Mouse (Mus musculus): ENCODE results near the gene Inpp5b. TPM values are rescaled to one million over a fixed set of nuclear protein-coding genes. Genes with fewer than 3 reads are reported as not detected.

Gene Inpp5b
- total and polyA plus RNA-seq, 3 experiments = 48.3 to 127 (median 119) TPM

DNA sequence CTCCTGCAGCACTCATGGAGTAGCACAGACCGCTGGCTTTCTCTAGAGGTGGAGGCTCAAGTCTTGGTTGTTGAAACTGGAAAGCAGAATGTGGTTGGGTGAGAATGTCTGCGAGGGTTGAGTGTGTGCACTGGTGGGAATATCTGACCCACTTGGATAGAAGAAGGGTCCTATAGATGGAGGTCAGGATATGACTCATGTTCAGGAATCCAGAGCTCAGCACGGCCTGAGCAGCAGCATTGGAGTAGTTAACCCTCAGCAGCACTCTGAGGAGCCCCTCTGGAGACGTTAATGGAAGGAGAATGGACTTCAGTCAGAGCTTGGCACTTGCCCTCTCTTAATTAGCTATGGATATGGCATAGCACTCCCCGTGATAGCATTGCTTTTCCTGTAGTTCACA lies 88.0 kb downstream of the Inpp5b start:
- TF ChIP-seq GATA2 (IDR thresholded peaks at IDR 0.05; ENCODE audit: borderline replicate concordance, low read depth, low read length) = no peak
- no peak for TF ChIP-seq GATA1 (IDR thresholded peaks at IDR 0.05; ENCODE audit: borderline replicate concordance, low read length)
- no peak for TF ChIP-seq CTCF (IDR thresholded peaks at IDR 0.05; ENCODE audit: low read depth, low read length)
- TF ChIP-seq TAL1 (conservative IDR thresholded peaks at IDR 0.05; ENCODE audit: low read depth, low read length) = no peak
- TF ChIP-seq POLR2AphosphoS5 (IDR thresholded peaks at IDR 0.05; ENCODE audit: insufficient replicate concordance, low read depth, low read length) = no peak
- H3K36me3 ChIP-seq (replicated peaks) = peaks cover 92% of the 10 kb centered on the region
- DNase-seq (ENCODE audit: low spot score) = no peak

DNA sequence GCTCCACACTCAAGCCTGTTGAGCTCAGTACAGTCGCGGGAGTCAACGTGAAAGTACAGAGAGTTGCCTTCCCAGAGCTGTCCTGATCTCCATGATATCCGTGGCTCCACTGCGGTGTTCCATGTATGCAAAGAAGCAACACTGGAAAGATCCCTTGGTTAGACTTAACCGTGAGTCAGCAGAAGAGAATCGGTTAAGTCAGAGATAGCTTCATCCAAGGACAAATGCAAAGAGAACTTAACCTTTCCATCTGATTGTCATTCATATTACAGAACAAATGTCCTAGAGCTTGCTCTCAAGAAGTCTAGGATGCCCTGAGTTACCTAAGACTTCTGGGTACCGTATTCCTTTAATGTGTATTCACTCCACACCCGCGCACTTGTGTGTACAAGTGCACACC lies 91.1 kb downstream of the Inpp5b start:
- TF ChIP-seq GATA2 (IDR thresholded peaks at IDR 0.05; ENCODE audit: borderline replicate concordance, low read depth, low read length) (no peak), CTCF (IDR thresholded peaks at IDR 0.05; ENCODE audit: low read depth, low read length) (no peak), GATA1 (IDR thresholded peaks at IDR 0.05; ENCODE audit: borderline replicate concordance, low read length) (no peak), POLR2AphosphoS5 (IDR thresholded peaks at IDR 0.05; ENCODE audit: insufficient replicate concordance, low read depth, low read length) (no peak), TAL1 (conservative IDR thresholded peaks at IDR 0.05; ENCODE audit: low read depth, low read length) (no peak)
- Histone ChIP-seq H3K4me3 (ENCODE audit: low read depth, low read length) (no peak overlapping the region), H3K36me3 (replicated peaks) (peaks cover 93% of the 10 kb centered on the region), H3K4me1 (ENCODE audit: insufficient read depth, low read depth, low read length) (no peaks in the 10 kb centered on the region), H3K27me3 (ENCODE audit: insufficient read depth, low read length) (no peaks in the 10 kb centered on the region), H3K9me3 (replicated peaks) (no peaks in the 10 kb centered on the region)
- ATAC-seq (ENCODE audit: extremely low read depth, insufficient number of reproducible peaks, low FRiP score, poor library complexity, severe bottlenecking) = no peak
- no peak for DNase-seq (ENCODE audit: low spot score)

More for the DNA sequence above, 88.0 kb downstream of the Inpp5b start:
- Histone ChIP-seq H3K4me3 (ENCODE audit: low read depth, low read length) (no peak overlapping the region), H3K4me1 (ENCODE audit: insufficient read depth, low read depth, low read length) (no peaks in the 10 kb centered on the region), H3K27me3 (ENCODE audit: insufficient read depth, low read length) (no peaks in the 10 kb centered on the region), H3K9me3 (replicated peaks) (no peaks in the 10 kb centered on the region)
- no peak for ATAC-seq (ENCODE audit: extremely low read depth, insufficient number of reproducible peaks, low FRiP score, poor library complexity, severe bottlenecking)

DNA sequence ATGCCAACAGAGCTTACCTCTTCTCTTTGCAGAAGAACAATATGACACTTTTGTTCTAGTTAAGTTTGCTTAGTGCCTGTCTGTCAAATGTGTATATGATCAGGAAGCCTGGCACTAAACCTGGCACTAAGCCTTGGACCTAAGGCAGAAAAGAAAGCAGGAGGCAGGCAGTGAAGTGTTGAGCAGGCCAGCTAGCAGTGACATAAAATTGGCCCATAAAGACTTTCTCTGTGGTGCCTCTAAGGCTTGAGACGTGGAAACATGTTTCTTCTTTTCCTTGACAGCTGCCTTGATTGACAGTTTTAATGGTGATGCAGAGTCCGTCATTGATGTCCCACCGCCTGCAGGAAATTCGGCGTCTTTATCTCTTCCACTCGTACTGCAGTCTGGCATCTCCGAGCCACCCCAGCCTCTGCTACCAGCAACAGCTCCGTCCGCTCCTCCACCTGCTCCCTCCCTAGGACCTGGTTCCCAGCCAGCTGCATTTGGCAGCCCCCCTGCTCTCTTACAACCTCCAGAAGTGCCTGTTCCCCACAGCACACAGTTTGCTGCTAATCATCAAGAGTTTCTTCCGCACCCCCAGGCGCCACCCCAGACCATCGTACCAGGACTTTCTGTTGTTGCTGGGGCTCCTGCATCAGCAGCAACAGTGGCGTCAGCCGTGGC lies 96.5 kb downstream of the Inpp5b start:
- Histone ChIP-seq H3K4me3 (ENCODE audit: low read depth, low read length) (no peak overlapping the region), H3K36me3 (replicated peaks) (peaks cover 96% of the 10 kb centered on the region), H3K4me1 (ENCODE audit: insufficient read depth, low read depth, low read length) (no peaks in the 10 kb centered on the region), H3K9me3 (replicated peaks) (0 out of 2 replicates have a peak, but pooled peaks cover 3% of the 10 kb centered on the region), H3K27me3 (ENCODE audit: insufficient read depth, low read length) (no peaks in the 10 kb centered on the region)
- TF ChIP-seq GATA1 (IDR thresholded peaks at IDR 0.05; ENCODE audit: borderline replicate concordance, low read length) (no peak), POLR2AphosphoS5 (IDR thresholded peaks at IDR 0.05; ENCODE audit: insufficient replicate concordance, low read depth, low read length) (no peak), CTCF (IDR thresholded peaks at IDR 0.05; ENCODE audit: low read depth, low read length) (no peak), TAL1 (conservative IDR thresholded peaks at IDR 0.05; ENCODE audit: low read depth, low read length) (no peak), GATA2 (IDR thresholded peaks at IDR 0.05; ENCODE audit: borderline replicate concordance, low read depth, low read length) (no peak)
- DNase-seq (ENCODE audit: low spot score) (no peak), ATAC-seq (ENCODE audit: extremely low read depth, insufficient number of reproducible peaks, low FRiP score, poor library complexity, severe bottlenecking) (no peak)

DNA sequence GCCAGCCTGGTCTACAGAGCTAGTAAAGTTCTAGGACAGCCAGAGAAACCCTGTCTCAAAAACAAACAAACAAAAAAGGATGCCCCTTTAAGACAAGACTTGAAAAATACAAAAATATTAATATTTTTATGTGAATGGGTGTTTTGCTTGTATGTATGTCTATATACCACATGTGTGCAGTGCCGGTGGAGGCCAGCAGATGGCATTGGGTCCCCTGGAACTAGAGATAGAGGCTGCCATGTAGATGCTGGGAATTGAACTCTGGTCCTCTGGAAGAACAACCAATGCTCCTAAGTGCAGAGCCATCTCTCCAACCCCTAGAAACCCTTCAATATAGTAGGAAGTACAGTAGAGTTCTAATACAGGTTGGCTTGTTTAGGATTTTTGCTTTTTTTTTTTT lies 99.3 kb downstream of the Inpp5b start:
- ATAC-seq (ENCODE audit: extremely low read depth, insufficient number of reproducible peaks, low FRiP score, poor library complexity, severe bottlenecking) (no peak), DNase-seq (ENCODE audit: low spot score) (no peak)
- Histone ChIP-seq H3K27me3 (ENCODE audit: insufficient read depth, low read length) (no peaks in the 10 kb centered on the region), H3K4me3 (ENCODE audit: low read depth, low read length) (no peak overlapping the region), H3K9me3 (replicated peaks) (0 out of 2 replicates have a peak, but pooled peaks cover 3% of the 10 kb centered on the region), H3K4me1 (ENCODE audit: insufficient read depth, low read depth, low read length) (peaks cover 5% of the 10 kb centered on the region), H3K36me3 (replicated peaks) (peaks cover 97% of the 10 kb centered on the region)
- TF ChIP-seq POLR2AphosphoS5 (IDR thresholded peaks at IDR 0.05; ENCODE audit: insufficient replicate concordance, low read depth, low read length) = no peak
- TF ChIP-seq GATA2 (IDR thresholded peaks at IDR 0.05; ENCODE audit: borderline replicate concordance, low read depth, low read length) = no peak
- TF ChIP-seq GATA1 (IDR thresholded peaks at IDR 0.05; ENCODE audit: borderline replicate concordance, low read length) = no peak
- no peak for TF ChIP-seq CTCF (IDR thresholded peaks at IDR 0.05; ENCODE audit: low read depth, low read length)
- TF ChIP-seq TAL1 (conservative IDR thresholded peaks at IDR 0.05; ENCODE audit: low read depth, low read length) = no peak

DNA sequence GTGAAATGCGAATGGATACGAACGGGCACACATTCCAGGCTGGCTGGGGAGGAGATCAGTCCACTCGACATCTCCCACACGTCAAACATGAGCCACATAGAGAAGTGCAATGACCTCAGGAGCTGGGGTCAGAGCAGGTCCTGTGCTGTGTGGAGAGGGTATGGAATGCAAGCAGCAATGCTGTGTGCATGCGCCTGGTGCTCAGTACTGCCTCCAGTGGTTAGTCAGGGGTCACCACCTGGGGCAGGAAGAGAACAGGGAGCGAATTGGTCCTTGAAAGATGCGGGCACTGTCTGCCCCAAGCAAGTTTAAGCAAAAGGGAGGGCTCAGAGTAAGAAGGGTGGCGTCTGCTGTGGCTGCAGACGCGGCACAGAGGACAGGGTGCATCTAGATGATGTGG lies 101.8 kb downstream of the Inpp5b start:
- Histone ChIP-seq H3K4me1 (ENCODE audit: insufficient read depth, low read depth, low read length) (peaks cover 18% of the 10 kb centered on the region), H3K4me3 (ENCODE audit: low read depth, low read length) (no peak overlapping the region), H3K36me3 (replicated peaks) (peaks cover 95% of the 10 kb centered on the region), H3K9me3 (replicated peaks) (0 out of 2 replicates have a peak, but pooled peaks cover 3% of the 10 kb centered on the region), H3K27me3 (ENCODE audit: insufficient read depth, low read length) (no peaks in the 10 kb centered on the region)
- ATAC-seq (ENCODE audit: extremely low read depth, insufficient number of reproducible peaks, low FRiP score, poor library complexity, severe bottlenecking) (no peak), DNase-seq (ENCODE audit: low spot score) (peak; percentile 36)
- TF ChIP-seq GATA1 (IDR thresholded peaks at IDR 0.05; ENCODE audit: borderline replicate concordance, low read length) (no peak), POLR2AphosphoS5 (IDR thresholded peaks at IDR 0.05; ENCODE audit: insufficient replicate concordance, low read depth, low read length) (no peak), GATA2 (IDR thresholded peaks at IDR 0.05; ENCODE audit: borderline replicate concordance, low read depth, low read length) (no peak), TAL1 (conservative IDR thresholded peaks at IDR 0.05; ENCODE audit: low read depth, low read length) (no peak), CTCF (IDR thresholded peaks at IDR 0.05; ENCODE audit: low read depth, low read length) (peak; percentile 69)

DNA sequence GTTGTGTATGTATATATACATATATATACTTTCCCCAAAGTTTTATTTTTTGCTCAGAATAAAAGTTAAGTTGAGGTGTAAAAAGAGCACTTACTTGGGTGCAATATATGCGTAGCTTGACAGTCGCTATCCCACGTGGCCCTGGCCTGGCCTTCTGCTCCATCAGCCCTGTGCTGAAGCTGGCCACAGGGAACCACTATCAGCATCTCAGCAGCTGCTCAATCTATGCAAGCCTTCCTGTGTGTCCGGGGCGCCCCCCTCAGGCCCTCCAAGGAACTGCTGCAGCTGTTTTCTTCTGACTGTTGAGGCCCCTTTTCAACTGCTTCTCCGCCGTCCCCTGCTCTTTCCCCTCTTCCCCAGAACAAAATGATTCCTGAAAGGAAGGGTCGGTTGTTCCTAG lies 105.9 kb downstream of the Inpp5b start:
- ATAC-seq (ENCODE audit: extremely low read depth, insufficient number of reproducible peaks, low FRiP score, poor library complexity, severe bottlenecking) (peak; percentile 43; the same call in 1 of the 2 replicates), DNase-seq (ENCODE audit: low spot score) (peak; percentile 62)
- Histone ChIP-seq H3K27me3 (ENCODE audit: insufficient read depth, low read length) (no peaks in the 10 kb centered on the region), H3K36me3 (replicated peaks) (peaks cover 76% of the 10 kb centered on the region), H3K4me1 (ENCODE audit: insufficient read depth, low read depth, low read length) (peaks cover 42% of the 10 kb centered on the region), H3K9me3 (replicated peaks) (no peaks in the 10 kb centered on the region), H3K4me3 (ENCODE audit: low read depth, low read length) (no peak overlapping the region; the same call in 1 of the 2 replicates)
- TF ChIP-seq CTCF (IDR thresholded peaks at IDR 0.05; ENCODE audit: low read depth, low read length) (peak; percentile 90), POLR2AphosphoS5 (IDR thresholded peaks at IDR 0.05; ENCODE audit: insufficient replicate concordance, low read depth, low read length) (no peak)
